Mouse (Mus musculus): Measurements from ENCODE around the gene Slc25a14. TPM values are rescaled to one million over a fixed set of nuclear protein-coding genes. Genes with fewer than 3 reads are reported as not detected.

The Slc25a14 gene
- polyA plus RNA-seq, 1 experiment from 2014 or later = 9.0 TPM

- no peak overlapping the region for H3K4me2 ChIP-seq (replicated peaks; ENCODE audit: low read depth, low read length)
- no peak overlapping the region for H3K9ac ChIP-seq (replicated peaks; ENCODE audit: low read depth)
- H3K4me3 ChIP-seq (ENCODE audit: low read depth, low read length) = no peak overlapping the region
- ATAC-seq (no peak), DNase-seq (ENCODE audit: low spot score) (no peak)
- WGBS = 48% methylated on average over 3 of the region's 3 CpGs
- H3K36me3 ChIP-seq (ENCODE audit: insufficient read depth, low read length) = no peaks in the 10 kb centered on the region
- no peaks in the 10 kb centered on the region for H3K4me1 ChIP-seq (ENCODE audit: insufficient read depth, low read depth, low read length)
- TF ChIP-seq EP300 (IDR thresholded peaks at IDR 0.05) (no peak), CTCF (IDR thresholded peaks at IDR 0.05) (no peak)
- H3K9me3 ChIP-seq (ENCODE audit: low read length) = no peaks in the 10 kb centered on the region
- no peak overlapping the region for H3K27ac ChIP-seq (ENCODE audit: low read length)
- no peaks in the 10 kb centered on the region for H3K27me3 ChIP-seq (replicated peaks; ENCODE audit: insufficient read depth, low read length)
Observed at GRCm38 (mm10) chrX:48671714-48672113, 48.5 kb downstream of the Slc25a14 start.

GRCm38 (mm10) chrX:48674171-48674570 lies 51.0 kb downstream of the Slc25a14 start, which contains the start of gene Gpr119:
Gpr119 (minus strand) TSS chrX:48674478.
- H3K4me1 ChIP-seq (ENCODE audit: insufficient read depth, low read depth, low read length) = no peaks in the 10 kb centered on the region
- H3K9ac ChIP-seq (replicated peaks; ENCODE audit: low read depth) = no peak within 1 kb of the TSS
- 33% methylated on average over 4 of the region's 4 CpGs for WGBS
- no peak for ATAC-seq
- no peak for TF ChIP-seq CTCF (IDR thresholded peaks at IDR 0.05)
- no peak for TF ChIP-seq EP300 (IDR thresholded peaks at IDR 0.05)
- DNase-seq (ENCODE audit: low spot score) = no peak
- no peak within 1 kb of the TSS for H3K27ac ChIP-seq (ENCODE audit: low read length)
- H3K4me2 ChIP-seq (replicated peaks; ENCODE audit: low read depth, low read length) = no peak within 1 kb of the TSS
- H3K36me3 ChIP-seq (ENCODE audit: insufficient read depth, low read length) = no peaks in the 10 kb centered on the region
- H3K9me3 ChIP-seq (ENCODE audit: low read length) = no peaks in the 10 kb centered on the region
- no peaks in the 10 kb centered on the region for H3K27me3 ChIP-seq (replicated peaks; ENCODE audit: insufficient read depth, low read length)
- H3K4me3 ChIP-seq (ENCODE audit: low read depth, low read length) = no peak within 1 kb of the TSS

- no peak overlapping the region for H3K27ac ChIP-seq (ENCODE audit: low read length)
- H3K36me3 ChIP-seq (ENCODE audit: insufficient read depth, low read length) = no peaks in the 10 kb centered on the region
- H3K4me3 ChIP-seq (ENCODE audit: low read depth, low read length) = no peak overlapping the region
- TF ChIP-seq EP300 (IDR thresholded peaks at IDR 0.05) (no peak), CTCF (IDR thresholded peaks at IDR 0.05) (peak; percentile 67)
- H3K4me1 ChIP-seq (ENCODE audit: insufficient read depth, low read depth, low read length) = no peaks in the 10 kb centered on the region
- no peaks in the 10 kb centered on the region for H3K27me3 ChIP-seq (replicated peaks; ENCODE audit: insufficient read depth, low read length)
- no peak overlapping the region for H3K4me2 ChIP-seq (replicated peaks; ENCODE audit: low read depth, low read length)
- H3K9me3 ChIP-seq (ENCODE audit: low read length) = no peaks in the 10 kb centered on the region
- DNase-seq (ENCODE audit: low spot score) (peak; percentile 46), ATAC-seq (no peak)
- WGBS = 10% methylated on average over 3 of the region's 3 CpGs
- H3K9ac ChIP-seq (replicated peaks; ENCODE audit: low read depth) = no peak overlapping the region
Observed at GRCm38 (mm10) chrX:48683451-48683850, 60.2 kb downstream of the Slc25a14 start.

GRCm38 (mm10) chrX:48683857-48684256 lies 60.6 kb downstream of the Slc25a14 start:
- Histone ChIP-seq H3K36me3 (ENCODE audit: insufficient read depth, low read length) (no peaks in the 10 kb centered on the region), H3K9ac (replicated peaks; ENCODE audit: low read depth) (no peak overlapping the region), H3K9me3 (ENCODE audit: low read length) (no peaks in the 10 kb centered on the region), H3K27me3 (replicated peaks; ENCODE audit: insufficient read depth, low read length) (no peaks in the 10 kb centered on the region), H3K4me2 (replicated peaks; ENCODE audit: low read depth, low read length) (no peak overlapping the region), H3K27ac (ENCODE audit: low read length) (no peak overlapping the region), H3K4me3 (ENCODE audit: low read depth, low read length) (no peak overlapping the region), H3K4me1 (ENCODE audit: insufficient read depth, low read depth, low read length) (no peaks in the 10 kb centered on the region)
- DNase-seq (ENCODE audit: low spot score) (no peak), ATAC-seq (no peak)
- WGBS = 64% methylated on average over 5 of the region's 5 CpGs
- TF ChIP-seq EP300 (IDR thresholded peaks at IDR 0.05) (no peak), CTCF (IDR thresholded peaks at IDR 0.05) (no peak)

GRCm38 (mm10) chrX:48694460-48694859 lies 71.2 kb downstream of the Slc25a14 start:
- WGBS = 13% methylated on average over 6 of the region's 6 CpGs

GRCm38 (mm10) chrX:48694864-48695371 lies 71.7 kb downstream of the Slc25a14 start, which contains the start of gene Rbmx2:
Rbmx2 (plus strand) TSS chrX:48695004.
- WGBS = 15% methylated on average over 34 of the region's 42 CpGs
- Histone ChIP-seq H3K36me3 (ENCODE audit: insufficient read depth, low read length) (no peaks in the 10 kb centered on the region), H3K27ac (ENCODE audit: low read length) (no peak within 1 kb of the TSS), H3K4me2 (replicated peaks; ENCODE audit: low read depth, low read length) (peak within 1 kb of the TSS; percentile 51), H3K9me3 (ENCODE audit: low read length) (no peaks in the 10 kb centered on the region), H3K9ac (replicated peaks; ENCODE audit: low read depth) (no peak within 1 kb of the TSS), H3K4me1 (ENCODE audit: insufficient read depth, low read depth, low read length) (no peaks in the 10 kb centered on the region), H3K27me3 (replicated peaks; ENCODE audit: insufficient read depth, low read length) (no peaks in the 10 kb centered on the region), H3K4me3 (ENCODE audit: low read depth, low read length) (peak within 1 kb of the TSS; percentile 56)
- TF ChIP-seq EP300 (IDR thresholded peaks at IDR 0.05) (no peak), CTCF (IDR thresholded peaks at IDR 0.05) (no peak)
- ATAC-seq (peak; percentile 99), DNase-seq (ENCODE audit: low spot score) (peak; percentile 92)

More at GRCm38 (mm10) chrX:48694460-48694859, 71.2 kb downstream of the Slc25a14 start:
- H3K27me3 ChIP-seq (replicated peaks; ENCODE audit: insufficient read depth, low read length) = no peaks in the 10 kb centered on the region
- H3K36me3 ChIP-seq (ENCODE audit: insufficient read depth, low read length) = no peaks in the 10 kb centered on the region
- ATAC-seq (peak; percentile 59), DNase-seq (ENCODE audit: low spot score) (no peak)
- no peak overlapping the region for H3K9ac ChIP-seq (replicated peaks; ENCODE audit: low read depth)
- H3K9me3 ChIP-seq (ENCODE audit: low read length) = no peaks in the 10 kb centered on the region
- peak overlapping the region; percentile 56 for H3K4me3 ChIP-seq (ENCODE audit: low read depth, low read length)
- H3K4me2 ChIP-seq (replicated peaks; ENCODE audit: low read depth, low read length) = peak overlapping the region; percentile 51
- no peak for TF ChIP-seq CTCF (IDR thresholded peaks at IDR 0.05)
- no peak for TF ChIP-seq EP300 (IDR thresholded peaks at IDR 0.05)
- H3K27ac ChIP-seq (ENCODE audit: low read length) = no peak overlapping the region
- no peaks in the 10 kb centered on the region for H3K4me1 ChIP-seq (ENCODE audit: insufficient read depth, low read depth, low read length)
